Mouse (Mus musculus): ENCODE results near the gene Jup.
"Not testable (repeated sequence)": the region's sequence is repeated elsewhere in the genome, so short reads cannot be mapped to it uniquely, and the experiment has no call there.

Gene Jup

GRCm38 (mm10) chr11:100355972-100356818 lies 41.4 kb downstream of the Jup start, which contains the start of gene Hap1:
Gene Hap1, minus strand, starts transcription at chr11:100356128.
- DNase-seq (ENCODE audit: low spot score) = peak; percentile 85

- DNase-seq (ENCODE audit: low spot score) = peak; percentile 50
Measured at GRCm38 (mm10) chr11:100355151-100355951, 42.2 kb downstream of the Jup start.

DNA sequence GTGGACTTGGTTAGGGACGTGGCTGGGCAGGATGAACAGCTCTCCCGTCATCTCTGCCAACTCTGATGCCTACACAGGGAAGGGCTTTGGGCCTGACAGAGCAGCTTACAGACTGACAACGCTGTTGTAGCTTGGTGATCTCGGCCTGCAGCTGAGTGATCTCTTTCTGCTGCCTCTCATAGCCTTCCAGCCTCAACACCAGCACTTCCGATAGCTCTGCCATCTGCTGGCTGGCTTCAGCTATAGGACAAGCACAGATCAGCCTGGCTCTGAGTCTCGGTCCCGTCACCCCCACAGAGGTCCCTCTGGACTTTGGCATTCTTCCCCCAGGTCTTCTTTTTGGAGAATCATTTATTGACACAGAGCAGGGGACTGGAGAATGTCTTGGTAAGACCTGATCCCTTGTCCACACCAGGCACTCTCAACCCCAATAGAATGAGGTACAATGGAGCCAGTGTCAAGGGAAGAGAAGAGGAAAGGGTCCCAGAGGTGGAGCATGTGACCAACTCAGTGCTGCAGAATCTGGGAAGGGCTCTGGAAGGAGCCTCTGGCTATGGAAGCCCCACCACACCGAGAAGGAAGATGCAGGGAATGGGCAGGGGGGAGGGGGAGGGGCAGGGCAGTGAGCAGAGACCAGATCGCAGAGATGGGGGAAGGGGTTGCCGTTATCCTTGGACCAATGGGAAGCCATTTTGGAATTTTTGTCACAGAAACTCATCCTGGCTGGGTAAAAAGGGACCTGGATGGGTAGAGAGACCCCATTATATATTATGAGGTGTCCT lies 45.3 kb downstream of the Jup start:
- DNase-seq (ENCODE audit: low spot score) = peak; percentile 54

DNA sequence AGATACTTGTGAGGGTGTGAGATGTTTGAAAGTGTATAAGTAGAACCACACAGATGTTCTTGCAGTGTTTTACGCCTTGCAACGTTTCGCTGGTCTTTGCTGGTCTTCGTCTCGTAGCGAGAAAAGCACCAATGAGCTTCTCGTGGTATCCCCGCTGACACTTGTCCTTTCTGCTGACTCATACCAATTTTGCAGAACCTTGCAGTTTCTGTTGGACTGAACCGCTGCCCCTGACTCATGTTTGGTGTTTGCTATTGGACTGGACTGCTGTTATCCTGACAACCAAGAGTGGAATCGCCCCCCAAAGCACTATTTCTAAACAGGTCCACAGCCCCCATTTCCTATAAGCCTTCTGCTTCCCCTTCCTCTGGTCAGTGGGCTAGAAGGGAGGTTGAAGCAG lies 53.3 kb downstream of the Jup start:
- DNase-seq (ENCODE audit: low spot score) = no peak

- DNase-seq (ENCODE audit: low spot score) = peak; percentile 58
Measured at GRCm38 (mm10) chr11:100335731-100336130, 61.8 kb downstream of the Jup start.

GRCm38 (mm10) chr11:100333944-100334457 lies 63.6 kb downstream of the Jup start, which contains the start of gene Gast:
Gene Gast, plus strand, starts transcription at chr11:100334407.
- DNase-seq (ENCODE audit: low spot score) = no peak

DNA sequence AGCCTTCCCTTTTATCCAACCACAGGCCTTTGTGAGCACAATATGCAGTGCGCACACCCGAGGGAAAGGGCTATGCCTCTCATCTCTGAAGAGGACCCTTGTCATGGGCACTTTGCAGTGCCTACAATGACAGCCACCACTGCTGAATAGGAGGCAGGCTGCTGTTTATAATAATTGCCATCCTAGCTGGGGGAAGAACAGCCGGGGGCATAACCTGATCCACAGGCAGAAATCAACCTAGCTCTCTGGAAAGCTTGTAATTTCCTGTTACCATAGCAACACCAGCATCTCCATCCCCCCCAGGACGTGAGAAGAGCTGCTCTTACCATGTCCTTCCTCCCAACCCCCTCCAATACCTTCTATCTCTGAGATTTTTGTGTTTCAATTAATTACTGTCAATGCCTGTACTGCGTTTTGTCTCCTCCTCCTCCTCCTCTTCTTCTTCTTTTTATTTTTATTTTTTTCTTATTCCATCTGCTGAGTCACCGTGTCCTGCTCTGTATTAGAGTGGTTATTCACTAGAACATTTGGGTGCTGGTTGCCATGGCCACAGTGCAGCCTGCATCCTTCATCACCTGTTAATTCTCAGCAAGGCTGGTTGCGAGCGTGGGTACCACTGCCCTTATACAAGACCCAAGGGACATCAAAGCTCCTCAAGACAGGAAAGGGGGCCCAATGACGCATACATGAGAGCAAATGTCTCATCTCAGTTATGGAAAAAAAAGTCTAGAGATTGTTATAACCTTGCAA lies 64.6 kb downstream of the Jup start:
- DNase-seq (ENCODE audit: low spot score) = no peak

- DNase-seq (ENCODE audit: low spot score) = not testable (repeated sequence)
Measured at GRCm38 (mm10) chr11:100330816-100331375, 66.7 kb downstream of the Jup start.

GRCm38 (mm10) chr11:100330235-100330634 lies 67.3 kb downstream of the Jup start:
- no peak for DNase-seq (ENCODE audit: low spot score)

- DNase-seq (ENCODE audit: low spot score) = no peak
Measured at GRCm38 (mm10) chr11:100327761-100328160, 69.8 kb downstream of the Jup start.

- DNase-seq (ENCODE audit: low spot score) = no peak
Measured at GRCm38 (mm10) chr11:100327316-100327715, 70.2 kb downstream of the Jup start.

DNA sequence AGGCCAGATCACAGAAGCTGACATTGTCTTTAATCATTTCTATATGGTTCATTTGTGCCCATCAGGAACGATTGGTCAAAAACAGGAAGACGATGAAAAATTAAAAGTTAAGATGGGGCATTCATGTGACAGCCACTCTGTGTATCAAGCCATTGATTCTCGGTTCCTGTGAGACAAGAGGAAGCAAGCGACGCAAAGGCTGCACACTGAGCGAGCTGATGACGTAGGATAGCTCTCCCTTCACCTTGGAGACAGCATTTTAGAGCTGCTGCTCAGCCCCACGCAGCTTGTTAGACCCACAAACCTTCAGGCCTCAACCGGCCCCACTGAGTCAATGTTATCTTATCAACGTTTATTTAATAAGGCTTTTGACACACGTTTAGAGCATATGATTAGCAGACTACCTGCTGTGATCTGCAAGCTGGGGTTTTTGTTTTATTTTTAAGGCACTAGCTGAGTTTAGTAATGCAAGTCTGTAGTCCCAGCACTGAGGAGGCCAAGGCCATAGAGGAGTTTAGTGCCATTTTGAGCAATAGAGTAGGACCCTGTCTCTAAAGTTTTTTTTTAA lies 72.4 kb downstream of the Jup start:
- no peak for DNase-seq (ENCODE audit: low spot score)

DNA sequence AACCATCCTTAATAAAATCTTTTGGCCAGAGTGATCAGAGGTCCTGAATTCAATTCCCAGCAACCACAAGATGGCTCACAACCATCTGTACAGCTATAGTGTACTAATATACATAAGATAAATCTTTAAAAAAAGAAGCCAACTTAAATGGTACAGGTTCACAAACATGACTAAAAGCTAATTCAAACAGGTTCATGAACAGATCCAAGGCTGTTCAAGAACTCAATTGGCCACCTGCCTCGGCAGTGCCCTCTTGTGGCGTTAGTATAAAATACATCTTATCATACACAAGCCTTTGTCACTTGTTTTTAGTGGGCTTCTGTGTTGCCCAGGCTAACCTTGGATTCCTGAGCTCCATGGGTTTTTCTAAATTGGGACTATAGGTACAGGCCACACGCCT lies 74.0 kb downstream of the Jup start:
- DNase-seq (ENCODE audit: low spot score) = peak; percentile 87

DNA sequence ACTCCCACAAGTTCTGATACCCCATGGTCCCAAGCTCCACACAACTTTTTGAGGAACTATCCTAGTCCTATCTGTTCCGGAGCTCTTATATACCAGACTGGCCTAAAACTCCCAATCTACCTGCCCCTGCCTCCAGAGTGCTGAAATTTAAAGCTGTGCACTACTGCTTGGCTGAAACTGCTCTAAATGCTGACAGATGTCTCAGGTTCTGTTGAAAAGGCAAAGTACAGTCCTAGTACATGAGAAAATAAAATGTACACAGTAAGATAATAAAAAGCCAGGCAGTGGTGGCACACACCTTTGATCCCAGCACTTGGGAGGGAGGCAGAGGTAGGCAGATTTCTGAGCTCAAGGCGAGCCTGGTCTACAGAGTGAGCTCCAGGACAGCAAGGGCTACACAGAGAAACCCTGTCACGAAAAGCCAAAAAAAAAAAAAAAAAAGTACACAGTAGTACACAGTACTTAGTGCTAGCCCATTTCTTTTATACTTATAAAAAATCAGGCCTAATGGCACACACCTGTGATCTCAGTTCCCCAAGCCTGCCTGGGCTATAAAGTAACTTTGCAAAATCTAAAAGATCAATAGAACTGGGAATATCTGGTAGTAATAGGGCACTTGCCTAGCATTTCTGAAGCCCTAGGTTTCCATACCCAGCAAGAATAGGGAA lies 74.8 kb downstream of the Jup start:
- no peak for DNase-seq (ENCODE audit: low spot score)

DNA sequence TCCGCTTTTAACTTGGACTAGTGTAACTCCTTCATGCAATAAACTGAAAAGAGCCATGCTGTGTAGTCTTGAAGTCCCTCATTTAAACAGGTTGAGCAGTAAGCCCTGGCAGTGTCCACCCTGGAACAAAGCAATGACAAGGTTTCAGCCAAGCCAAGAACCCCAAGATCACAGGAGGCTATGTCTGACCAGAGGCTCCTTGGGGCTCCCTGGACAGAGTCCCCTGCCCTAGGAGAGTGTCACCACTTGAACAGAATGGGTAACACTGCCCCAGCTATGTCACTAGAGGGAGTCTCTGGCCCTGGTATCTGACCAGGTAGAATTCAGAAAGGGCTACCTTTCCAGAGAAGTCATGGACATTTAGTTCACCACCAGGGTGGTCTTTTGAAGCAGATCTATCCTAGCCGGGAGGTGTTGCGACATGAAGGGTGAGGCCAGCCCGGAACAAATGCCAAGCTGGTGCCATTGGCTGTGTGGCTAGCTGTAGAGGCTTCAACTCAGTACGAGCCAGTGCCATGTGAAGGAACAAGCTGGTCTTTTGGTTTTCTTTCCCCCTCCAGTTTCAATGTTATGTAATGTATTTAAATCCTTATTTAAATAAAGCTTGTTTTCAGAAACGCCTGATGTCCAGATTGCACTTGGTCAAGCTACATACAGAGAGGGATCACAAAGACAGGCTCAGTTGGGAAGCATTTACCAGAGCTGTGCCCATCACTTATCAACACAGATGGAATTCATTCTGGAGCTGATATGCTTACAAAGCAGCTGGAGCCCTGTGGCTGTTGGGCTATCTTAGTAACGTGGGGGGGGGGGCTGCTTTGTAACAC lies 75.9 kb downstream of the Jup start:
- DNase-seq (ENCODE audit: low spot score) = not testable (repeated sequence)

DNA sequence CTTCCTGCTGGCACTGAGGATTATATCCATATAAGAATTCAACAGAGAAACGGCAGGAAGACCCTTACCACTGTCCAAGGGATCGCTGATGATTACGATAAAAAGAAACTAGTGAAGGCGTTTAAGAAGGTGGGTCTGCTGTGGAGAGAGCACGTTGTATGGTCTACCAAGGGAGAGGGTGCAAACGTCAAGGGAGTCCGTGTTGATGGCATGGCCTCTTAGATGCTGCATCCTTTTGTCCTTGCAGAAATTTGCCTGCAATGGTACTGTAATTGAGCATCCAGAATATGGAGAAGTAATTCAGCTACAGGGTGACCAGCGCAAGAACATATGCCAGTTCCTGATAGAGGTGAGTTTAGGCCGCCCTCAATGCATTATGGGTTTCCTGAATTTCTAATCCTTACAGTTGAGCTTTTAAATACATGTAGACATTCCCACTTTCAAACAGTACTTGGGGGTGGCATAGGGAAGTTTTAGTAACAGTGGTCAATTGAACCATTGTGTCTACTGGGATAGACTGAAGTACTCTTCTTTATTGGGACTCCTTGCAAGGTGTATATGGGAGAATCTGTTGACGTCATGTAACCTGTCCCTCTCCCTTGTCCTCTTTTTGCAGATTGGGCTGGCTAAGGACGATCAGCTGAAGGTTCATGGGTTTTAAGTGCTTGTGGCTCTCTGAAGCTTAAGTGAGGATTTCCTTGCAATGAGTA lies 76.7 kb downstream of the Jup start:
- DNase-seq (ENCODE audit: low spot score) = not testable (repeated sequence)

- peak; percentile 98 for DNase-seq (ENCODE audit: low spot score)
Measured at GRCm38 (mm10) chr11:100320172-100320630, 77.4 kb downstream of the Jup start.

GRCm38 (mm10) chr11:100319492-100320171 lies 77.9 kb downstream of the Jup start, which contains the start of gene Eif1:
Gene Eif1, plus strand, starts transcription at chr11:100319885.
- peak; percentile 100 for DNase-seq (ENCODE audit: low spot score)

Data from embryo, embryonic 10.5 days (tissue).